Mouse (Mus musculus) E14TG2a.4 (cell line): ENCODE results near the gene Zfp646.

Experiments used
- CTCF ChIP-seq: conservative IDR thresholded peaks from 2 replicates; pipeline ENCODE4 v1.5.1; 2014; ENCODE audit warnings: low read length
- NANOG ChIP-seq: IDR thresholded peaks from 2 replicates; pipeline ENCODE4 v1.6.1; 2014; ENCODE audit warnings: borderline replicate concordance, low read length, mixed read lengths
- POU5F1 ChIP-seq: IDR thresholded peaks from 2 replicates; pipeline ENCODE4 v1.6.1; 2014; ENCODE audit warnings: low read length, borderline replicate concordance

- no peak for TF ChIP-seq CTCF
- no peak for TF ChIP-seq POU5F1
- TF ChIP-seq NANOG = no peak
These were observed 52.6 kb downstream of the Zfp646 start for GRCm38 (mm10) chr7:127928596-127928995.
